Mouse (Mus musculus) megakaryocyte, embryonic 14.5 days (primary cell): Measurements from ENCODE around the gene 1500009L16Rik.

Experiments
- FLI1 ChIP-seq: IDR thresholded peaks from 2 replicates; pipeline ENCODE4 v1.6.1; 2012; ENCODE audit warnings: low read length, inconsistent platforms, mixed read lengths
- GATA1 ChIP-seq: IDR thresholded peaks from 3 replicates; pipeline ENCODE4 v1.6.1; 2012; ENCODE audit warnings: mixed read lengths, low read length, inconsistent platforms, borderline replicate concordance

DNA sequence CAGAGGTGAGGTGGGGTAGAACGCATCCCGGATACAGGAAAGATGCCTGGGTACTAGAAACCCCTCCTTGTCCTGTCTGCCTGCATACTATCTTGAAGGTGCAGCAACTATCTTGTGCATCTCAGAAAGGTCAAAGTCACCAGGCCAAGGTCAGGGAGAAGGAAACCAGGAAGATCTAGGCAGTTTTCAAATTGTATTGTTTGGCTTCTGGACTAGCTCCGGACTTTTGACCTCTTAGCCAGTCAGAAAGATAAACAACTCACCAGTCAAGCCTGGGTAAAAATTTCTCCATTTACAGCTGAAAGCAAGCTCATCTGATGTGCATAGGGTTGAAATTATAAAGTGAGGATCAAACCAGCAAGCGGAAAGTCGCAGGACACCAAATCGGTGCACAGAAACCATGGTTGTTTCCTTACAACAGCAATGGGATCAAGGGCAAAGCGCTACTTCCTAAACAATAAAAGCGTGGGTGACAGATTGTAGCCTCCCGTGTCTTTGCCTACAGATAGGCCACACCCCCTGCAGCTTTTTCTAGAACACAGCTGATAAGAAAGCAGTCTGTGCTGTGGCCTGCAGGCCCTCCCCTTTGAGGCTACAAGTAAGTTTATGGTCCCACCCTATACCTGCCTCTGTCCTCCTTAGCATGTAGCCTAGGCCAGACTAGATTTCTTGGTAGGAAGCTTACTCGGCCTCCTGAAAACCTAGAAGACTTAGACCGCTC, 30.3 kb upstream of the 1500009L16Rik start:
- TF ChIP-seq GATA1 (no peak), FLI1 (no peak)
